Mouse (Mus musculus): Measurements from ENCODE around the gene Capg.

Gene Capg

GRCm38 (mm10) chr6:72570644-72571397, 26.6 kb downstream of the Capg start:
- no peak for DNase-seq (ENCODE audit: low spot score in 2 of 2)

- DNase-seq (ENCODE audit: low spot score in 2 of 2), result no peak
Measured at GRCm38 (mm10) chr6:72571826-72572225, 27.6 kb downstream of the Capg start.

GRCm38 (mm10) chr6:72576041-72576440, 31.9 kb downstream of the Capg start:
- no peak for DNase-seq (ENCODE audit: low spot score in 2 of 2)

GRCm38 (mm10) chr6:72581625-72582382, 37.6 kb downstream of the Capg start:
- no peak for DNase-seq (ENCODE audit: low spot score in 2 of 2)

GRCm38 (mm10) chr6:72583211-72583839, 39.1 kb downstream of the Capg start:
- DNase-seq (ENCODE audit: low spot score in 2 of 2), result no peak

- no peak for DNase-seq (ENCODE audit: low spot score in 2 of 2)
Measured at GRCm38 (mm10) chr6:72584154-72584553, 40.0 kb downstream of the Capg start.

GRCm38 (mm10) chr6:72586701-72587100, 42.5 kb downstream of the Capg start:
- no peak for DNase-seq (ENCODE audit: low spot score in 2 of 2)

- DNase-seq (ENCODE audit: low spot score in 2 of 2), result no peak
Measured at GRCm38 (mm10) chr6:72588307-72588706, 44.1 kb downstream of the Capg start.

GRCm38 (mm10) chr6:72590111-72590510, 45.9 kb downstream of the Capg start:
- no peak for DNase-seq (ENCODE audit: low spot score in 2 of 2)

GRCm38 (mm10) chr6:72593011-72593803, 49.0 kb downstream of the Capg start:
- no peak for DNase-seq (ENCODE audit: low spot score in 2 of 2)

- DNase-seq (ENCODE audit: low spot score in 2 of 2), result no peak
Measured at GRCm38 (mm10) chr6:72593914-72594313, 49.7 kb downstream of the Capg start.

GRCm38 (mm10) chr6:72597083-72597874, 53.1 kb downstream of the Capg start:
- peak; percentile 16 to 24 for DNase-seq (ENCODE audit: low spot score in 2 of 2)

- peak; percentile 72 to 86 for DNase-seq (ENCODE audit: low spot score in 2 of 2)
Measured at GRCm38 (mm10) chr6:72597956-72598753, 54.0 kb downstream of the Capg start, which contains the start of the genes Elmod3 and Retsat. Gene Elmod3 (minus strand): TSS chr6:72598413. Gene Retsat (plus strand): TSS chr6:72598475.

GRCm38 (mm10) chr6:72598791-72599557, 54.8 kb downstream of the Capg start:
- DNase-seq (ENCODE audit: low spot score in 2 of 2), result no peak

GRCm38 (mm10) chr6:72600216-72600615, 56.0 kb downstream of the Capg start:
- DNase-seq (ENCODE audit: low spot score in 2 of 2), result no peak

GRCm38 (mm10) chr6:72600771-72601170, 56.6 kb downstream of the Capg start:
- no peak for DNase-seq (ENCODE audit: low spot score in 2 of 2)

- DNase-seq (ENCODE audit: low spot score in 2 of 2), result peak; percentile 75 to 87
Measured at GRCm38 (mm10) chr6:72601732-72602131, 57.5 kb downstream of the Capg start.

- DNase-seq (ENCODE audit: low spot score in 2 of 2), result no peak
Measured at GRCm38 (mm10) chr6:72604066-72604465, 59.9 kb downstream of the Capg start.

- no peak for DNase-seq (ENCODE audit: low spot score in 2 of 2)
Measured at GRCm38 (mm10) chr6:72607060-72607459, 62.9 kb downstream of the Capg start.

All from spleen, postnatal 10 days (tissue).